Mouse (Mus musculus) midbrain, embryonic 11.5 days (tissue): Measurements from ENCODE around the gene Fkbp2. TPM values are rescaled to one million over a fixed set of nuclear protein-coding genes. Genes with fewer than 3 reads are reported as not detected.
A peak's percentile ranks its signal among the peaks of the same experiment; 100 is the strongest.
"Not testable (repeated sequence)": the region's sequence is repeated elsewhere in the genome, so short reads cannot be mapped to it uniquely, and the experiment has no call there.

Experiments used
- ATAC-seq: fragments of 200-750 bp; cut with Nextera tagmentation; 2 replicates; pipeline ENCODE4 v1.8.0; 2017; ENCODE audit warnings: moderate TSS enrichment, moderate library complexity; ENCODE audit not compliant: low FRiP score
- DNase-seq: peaks from one replicate; pipeline ENCODE4 v3.0.0; 2015; ENCODE audit warnings: low spot score; ENCODE audit errors: missing footprints
- H3K27ac ChIP-seq: fragments of 300-500 bp; sonication (generic); 2 replicates; pipeline ENCODE4 v1.5.1; 2014; ENCODE audit warnings: low read depth, low read length
- H3K27me3 ChIP-seq: fragments of 300-500 bp; sonication (generic); 2 replicates; pipeline ENCODE4 v1.6.1; 2014; ENCODE audit warnings: mild to moderate bottlenecking, low read length, moderate library complexity, mixed read lengths; ENCODE audit not compliant: control insufficient read depth, insufficient read depth
- H3K36me3 ChIP-seq: fragments of 300-500 bp; sonication (generic); 2 replicates; pipeline ENCODE4 v1.6.1; 2014; ENCODE audit warnings: mild to moderate bottlenecking, low read length, moderate library complexity, mixed read lengths; ENCODE audit not compliant: control insufficient read depth, insufficient read depth
- H3K4me1 ChIP-seq: fragments of 300-500 bp; sonication (generic); 2 replicates; pipeline ENCODE4 v1.6.1; 2014; ENCODE audit warnings: low read length; ENCODE audit not compliant: control insufficient read depth, insufficient read depth
- H3K4me2 ChIP-seq: fragments of 300-500 bp; sonication (generic); 2 replicates; pipeline ENCODE4 v1.6.1; 2014; ENCODE audit warnings: mild to moderate bottlenecking, moderate library complexity
- H3K4me3 ChIP-seq: fragments of 300-500 bp; sonication (generic); 2 replicates; pipeline ENCODE4 v1.5.1; 2014; ENCODE audit warnings: low read depth, low read length
- H3K9ac ChIP-seq: fragments of 300-500 bp; sonication (generic); 2 replicates; pipeline ENCODE4 v1.6.1; 2014; ENCODE audit warnings: low read length
- H3K9me3 ChIP-seq: fragments of 300-500 bp; sonication (generic); 2 replicates; pipeline ENCODE4 v1.6.1; 2016; ENCODE audit warnings: low read length; ENCODE audit not compliant: control insufficient read depth
- WGBS: fragments of 180-500 bp; shearing (Covaris S2); extraction: QIAGEN DNeasy Blood & Tissue Kit; methylation state at CpG from one replicate; pipeline ENCODE4 v1.1.7; 2014; 5-methylcytosine and 5-hydroxymethylcytosine counted together
- polyA plus RNA-seq: library from polyadenylated mRNA; unstranded; fragments of >200 nt; fragmentation: Nextera tagmentation; extraction: Ambion mirVana; gene quantifications from 2 replicates; pipeline ENCODE4 v1.2.1, GENCODE M21; 2014

Fkbp2 gene
- polyA plus RNA-seq, 1 experiment from 2014 or later = 81.3 TPM

DNA sequence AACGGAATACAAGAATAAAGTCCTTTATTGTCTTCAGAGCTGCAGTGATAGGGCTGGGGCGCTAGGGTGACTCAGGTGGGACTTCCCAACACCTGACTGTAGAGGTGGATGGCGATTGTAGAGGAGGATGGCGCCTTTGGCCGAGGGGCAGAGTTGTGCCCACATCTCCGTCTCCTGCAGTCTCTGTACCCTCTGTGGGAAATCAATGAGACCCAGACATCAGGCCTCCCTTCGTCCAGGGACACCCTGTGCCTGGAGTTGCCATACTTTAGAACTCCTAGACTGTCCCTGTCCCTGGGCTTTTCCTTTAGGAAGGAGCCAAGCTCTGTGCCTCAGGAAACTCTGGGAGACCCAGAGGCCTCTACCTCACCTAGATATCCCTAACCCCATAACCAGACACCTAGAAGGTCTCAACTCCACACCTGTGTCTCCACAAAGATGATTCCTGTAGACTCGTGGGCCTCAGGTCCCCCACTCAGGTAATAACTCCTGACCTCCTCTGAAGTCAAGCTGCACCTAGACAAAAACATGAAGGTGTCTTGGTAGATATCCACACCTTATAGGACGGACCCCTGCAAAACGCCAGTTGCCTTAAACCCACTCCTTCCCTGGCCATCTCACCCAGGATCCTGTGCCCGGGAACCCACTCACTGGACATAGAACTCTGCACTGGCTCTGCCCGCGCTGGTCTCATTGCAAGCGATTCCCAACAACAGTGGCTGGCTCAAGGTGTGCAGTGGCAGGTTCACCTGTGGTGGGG is 12.9 kb upstream of the Fkbp2 start:
- H3K9me3 ChIP-seq = no peaks in the 10 kb centered on the region
- DNase-seq (no peak), ATAC-seq (no peak)
- no peaks in the 10 kb centered on the region for H3K36me3 ChIP-seq
- peak overlapping the region; percentile 52 for H3K4me3 ChIP-seq
- H3K27ac ChIP-seq = no peak overlapping the region
- H3K4me2 ChIP-seq = peak overlapping the region; percentile 93
- 61% methylated on average over 14 of the region's 14 CpGs for WGBS
- H3K27me3 ChIP-seq = no peaks in the 10 kb centered on the region
- peak overlapping the region; percentile 41 for H3K9ac ChIP-seq
- H3K4me1 ChIP-seq = peaks cover 22% of the 10 kb centered on the region

GRCm38 (mm10) chr19:6992011-6992858 is 11.9 kb upstream of the Fkbp2 start, which contains the start of gene Dnajc4:
Gene Dnajc4, minus strand, starts transcription at chr19:6992572.
- Histone ChIP-seq H3K9ac (peak within 1 kb of the TSS; percentile 72), H3K27ac (no peak within 1 kb of the TSS), H3K27me3 (no peaks in the 10 kb centered on the region), H3K9me3 (no peaks in the 10 kb centered on the region), H3K4me3 (peak within 1 kb of the TSS; percentile 52), H3K36me3 (no peaks in the 10 kb centered on the region), H3K4me1 (peaks cover 27% of the 10 kb centered on the region), H3K4me2 (peak within 1 kb of the TSS; percentile 93)
- DNase-seq (peak; percentile 98), ATAC-seq (peak; percentile 95)
- 1% methylated on average over 37 of the region's 37 CpGs for WGBS

DNA sequence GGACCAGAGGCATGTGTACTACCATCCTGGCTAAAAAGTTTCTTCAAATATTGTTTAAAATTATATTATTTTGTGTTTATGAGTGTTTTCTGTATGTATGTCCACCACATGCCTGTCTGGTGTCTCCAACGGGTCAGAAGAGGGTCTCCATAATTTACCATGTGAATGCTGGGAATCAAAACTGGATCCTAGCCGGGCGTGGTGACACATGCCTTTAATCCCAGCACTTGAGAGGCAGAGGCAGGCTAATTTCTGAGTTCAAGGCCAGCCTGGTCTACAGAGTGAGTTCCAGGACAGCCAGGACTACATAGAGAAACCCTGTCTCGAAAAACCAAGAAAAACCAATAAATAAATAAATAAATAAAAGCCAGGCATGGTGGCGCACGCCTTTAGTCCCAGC is 10.9 kb upstream of the Fkbp2 start:
- not testable (repeated sequence) for H3K4me2 ChIP-seq, H3K4me3 ChIP-seq
- WGBS = 90% methylated on average over 6 of the region's 6 CpGs

GRCm38 (mm10) chr19:6990712-6991111 is 10.4 kb upstream of the Fkbp2 start:
- no peak for ATAC-seq
- WGBS = 90% methylated on average over 6 of the region's 6 CpGs
- DNase-seq = no peak
- Histone ChIP-seq H3K9ac (no peak overlapping the region), H3K36me3 (no peaks in the 10 kb centered on the region), H3K4me2 (no peak overlapping the region), H3K27me3 (no peaks in the 10 kb centered on the region), H3K4me1 (peaks cover 30% of the 10 kb centered on the region), H3K4me3 (no peak overlapping the region), H3K9me3 (no peaks in the 10 kb centered on the region), H3K27ac (no peak overlapping the region)

More for the DNA sequence above, 10.9 kb upstream of the Fkbp2 start:
- ATAC-seq, H3K9me3 ChIP-seq, H3K36me3 ChIP-seq, DNase-seq, H3K27me3 ChIP-seq, H3K27ac ChIP-seq, H3K9ac ChIP-seq: not testable (repeated sequence)
- H3K4me1 ChIP-seq = peaks cover 30% of the 10 kb centered on the region

GRCm38 (mm10) chr19:6989251-6989650 is 8.9 kb upstream of the Fkbp2 start:
- WGBS = 87% methylated on average over 8 of the region's 8 CpGs
- H3K4me1 ChIP-seq = peaks cover 23% of the 10 kb centered on the region

DNA sequence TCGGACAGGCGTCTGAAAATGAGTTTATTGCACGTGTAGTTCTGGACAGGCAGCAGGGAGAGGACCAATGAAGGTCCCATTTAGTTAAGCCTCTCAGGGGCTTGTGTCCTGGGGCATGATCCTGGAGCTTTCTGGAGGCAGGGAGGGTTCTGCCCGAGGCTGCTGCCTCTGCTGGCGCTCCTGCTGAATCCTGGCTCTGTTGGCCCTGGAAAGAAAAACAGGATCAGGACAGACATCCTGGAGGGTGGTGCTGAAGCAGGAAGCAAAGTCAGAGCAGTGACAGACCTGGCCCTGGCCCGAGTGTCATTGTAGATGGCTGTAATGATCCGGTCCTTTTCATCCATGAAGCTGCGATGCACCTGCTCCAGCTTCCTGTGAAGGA is 7.6 kb upstream of the Fkbp2 start:
- no peaks in the 10 kb centered on the region for H3K27me3 ChIP-seq
- no peaks in the 10 kb centered on the region; the same call in 1 of the 2 replicates for H3K36me3 ChIP-seq
- peaks cover 19% of the 10 kb centered on the region for H3K4me1 ChIP-seq
- ATAC-seq = peak; percentile 25; the same call in 1 of the 2 replicates
- peak overlapping the region; percentile 55 for H3K4me3 ChIP-seq
- peak overlapping the region; percentile 72 for H3K9ac ChIP-seq
- H3K9me3 ChIP-seq = no peaks in the 10 kb centered on the region
- peak overlapping the region; percentile 77 for H3K4me2 ChIP-seq
- WGBS = 5% methylated on average over 8 of the region's 8 CpGs
- DNase-seq = no peak
- peak overlapping the region; percentile 26; the same call in 1 of the 2 replicates for H3K27ac ChIP-seq

More at GRCm38 (mm10) chr19:6989251-6989650, 8.9 kb upstream of the Fkbp2 start:
- Histone ChIP-seq H3K36me3 (no peaks in the 10 kb centered on the region; the same call in 1 of the 2 replicates), H3K27ac (no peak overlapping the region), H3K4me2 (no peak overlapping the region), H3K4me3 (no peak overlapping the region), H3K9ac (no peak overlapping the region), H3K27me3 (no peaks in the 10 kb centered on the region), H3K9me3 (no peaks in the 10 kb centered on the region)
- no peak for ATAC-seq
- DNase-seq = no peak

DNA sequence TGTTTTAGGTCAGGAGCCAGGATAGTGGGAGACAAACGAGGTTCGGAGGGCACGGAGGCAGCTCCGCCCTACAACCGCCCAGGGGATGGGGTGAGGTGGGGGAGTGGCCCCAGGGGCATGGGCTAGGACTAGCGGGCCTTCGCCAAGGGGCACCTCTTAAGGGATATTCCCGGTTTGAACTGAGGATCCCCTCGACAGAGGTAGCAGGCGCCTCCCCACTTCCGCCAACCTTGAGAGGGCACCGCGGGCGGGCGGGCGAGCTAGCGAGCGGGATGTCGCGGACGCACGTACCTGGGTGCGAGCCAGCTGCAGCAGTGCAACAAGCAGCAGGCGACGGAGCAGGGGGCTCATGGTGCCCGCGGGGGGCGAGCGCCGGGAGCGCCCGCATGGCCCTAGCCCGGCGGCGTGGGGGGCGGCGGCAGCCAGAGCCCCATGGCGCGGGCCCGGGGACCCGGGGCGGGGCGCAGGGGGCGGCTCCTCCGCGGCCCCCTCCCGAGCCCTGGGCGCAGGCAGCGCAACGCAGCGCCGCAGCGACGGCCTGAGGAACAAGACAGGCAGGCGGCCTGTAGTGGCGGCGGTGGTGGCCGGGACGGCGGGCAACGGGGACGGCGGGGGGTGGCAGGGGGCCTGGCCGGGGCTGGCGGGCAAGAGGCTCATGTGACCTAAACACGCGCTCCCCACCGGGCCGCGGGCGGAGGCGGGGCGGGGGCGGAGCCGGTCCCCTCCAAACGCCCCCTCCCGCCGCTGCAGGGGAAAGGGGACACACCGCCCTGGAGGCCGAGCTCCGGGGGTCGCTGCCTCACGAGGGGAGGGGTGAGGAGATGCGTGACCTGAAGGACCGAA is 7.0 kb upstream of the Fkbp2 start, which contains the start of gene Vegfb:
Gene Vegfb (minus strand): TSS at position 591 of the 843 bp plus-strand sequence.
- H3K27me3 ChIP-seq = no peaks in the 10 kb centered on the region
- no peaks in the 10 kb centered on the region for H3K9me3 ChIP-seq
- peak within 1 kb of the TSS; percentile 55 for H3K4me3 ChIP-seq
- H3K36me3 ChIP-seq = peaks cover 2% of the 10 kb centered on the region; the same call in 1 of the 2 replicates
- under 1% methylated on average over 68 of the region's 85 CpGs for WGBS
- peaks cover 18% of the 10 kb centered on the region for H3K4me1 ChIP-seq
- DNase-seq (peak; percentile 94), ATAC-seq (peak; percentile 61)
- H3K4me2 ChIP-seq = peak within 1 kb of the TSS; percentile 77
- peak within 1 kb of the TSS; percentile 26; the same call in 1 of the 2 replicates for H3K27ac ChIP-seq
- peak within 1 kb of the TSS; percentile 72 for H3K9ac ChIP-seq

- Histone ChIP-seq H3K27me3 (no peaks in the 10 kb centered on the region), H3K4me2 (peak overlapping the region; percentile 77), H3K27ac (no peak overlapping the region), H3K9me3 (no peaks in the 10 kb centered on the region), H3K4me3 (peak overlapping the region; percentile 55), H3K9ac (peak overlapping the region; percentile 72), H3K36me3 (peaks cover 2% of the 10 kb centered on the region; the same call in 1 of the 2 replicates), H3K4me1 (peaks cover 16% of the 10 kb centered on the region)
- ATAC-seq (no peak), DNase-seq (no peak)
- WGBS = 76% methylated on average over 10 of the region's 10 CpGs
These were observed 5.8 kb upstream of the Fkbp2 start for GRCm38 (mm10) chr19:6985951-6986708.
